In genomic region chr1:167246976-167247375, GRCm38 (mm10) we compare ENCODE assay signal across 7 mouse cellular contexts. TPM values are rescaled to one million over a fixed set of nuclear protein-coding genes. Genes with fewer than 3 reads are reported as not detected.
DNase-seq lines count a peak whose midpoint lies in the region; ATAC-seq lines count a peak whose summit lies in the region.

No protein-coding gene starts in this region.

- H3K27ac ChIP-seq in hindbrain, embryonic 16.5 days (ENCODE audit: low read depth, low read length) = no peak overlapping the region

- H3K4me3 ChIP-seq in hindbrain, embryonic 16.5 days (ENCODE audit: low read length) = no peak overlapping the region

- ATAC-seq in hematopoietic stem cell, adult 5-6 weeks (replicated peaks in 1 of 2; ENCODE audit: insufficient read depth in 1 of 2, low FRiP score in 2 of 2, low TSS enrichment in 1 of 2, low read depth in 1 of 2, poor library complexity in 2 of 2, severe bottlenecking in 2 of 2) = peak; percentile 15 to 36; a peak in 3 of 4 replicates
- ATAC-seq in hindbrain, embryonic 16.5 days = no peak

- no peak overlapping the region for H3K9ac ChIP-seq in hindbrain, embryonic 16.5 days (ENCODE audit: low read depth, low read length)

- no peaks in the 10 kb centered on the region for H3K36me3 ChIP-seq in hindbrain, embryonic 16.5 days (ENCODE audit: control insufficient read depth, insufficient read depth, low read length)

- DNase-seq in thymus, postnatal 14 days = peak; percentile 45
- no peak for DNase-seq in thymus, adult 18-20 months
- DNase-seq in c-Kit-positive CD71-positive TER-119-positive erythroid progenitor cells, embryonic 14.5 days (ENCODE audit: low spot score) = peak; percentile 52
- peak; percentile 80 for DNase-seq in lung, postnatal 25 days (ENCODE audit: low spot score)
- no peak for DNase-seq in retina, postnatal 1 day

- no peak overlapping the region for H3K4me2 ChIP-seq in hindbrain, embryonic 16.5 days (ENCODE audit: low read length)

- H3K27me3 ChIP-seq in hindbrain, embryonic 16.5 days (replicated peaks; ENCODE audit: control insufficient read depth, insufficient read depth, low read length) = no peaks in the 10 kb centered on the region

- no peaks in the 10 kb centered on the region for H3K9me3 ChIP-seq in hindbrain, embryonic 16.5 days (ENCODE audit: control insufficient read depth, low read length)

- peaks cover 18% of the 10 kb centered on the region for H3K4me1 ChIP-seq in hindbrain, embryonic 16.5 days (ENCODE audit: control insufficient read depth, insufficient read depth, low read depth, low read length)

- WGBS in hindbrain, embryonic 16.5 days = 48% methylated on average over 8 of the region's 8 CpGs

RNA-seq across cellular contexts. Expression of gene Uck2, which starts 38.1 kb away (rescaled TPM):
- 145 and 161 TPM in 2 replicates for total RNA-seq in hematopoietic stem cell, adult 5-6 weeks (2017)
- polyA plus RNA-seq in hindbrain, embryonic 16.5 days (2015; fragmentation: Nextera tagmentation; extraction: Ambion mirVana) = 43.0 and 45.2 TPM in 2 replicates

Comparison
In these comparisons a context has a peak if more than half of its experiments do, and no peak if none do; other contexts are left out.
1. DNase-seq: peak in thymus, postnatal 14 days (single experiment), c-Kit-positive CD71-positive TER-119-positive erythroid progenitor cells, embryonic 14.5 days (single experiment) and lung, postnatal 25 days (single experiment); none in thymus, adult 18-20 months (0 of 2) and retina, postnatal 1 day (single experiment).